Mouse (Mus musculus) forebrain, embryonic 15.5 days (tissue): ENCODE measurements around the gene Tmem209. TPM values are rescaled to one million over a fixed set of nuclear protein-coding genes. Genes with fewer than 3 reads are reported as not detected.
A peak's percentile ranks its signal among the peaks of the same experiment; 100 is the strongest.

Experiments used
- ATAC-seq: fragments of 200-750 bp; cut with Nextera tagmentation; replicated peaks from 2 replicates; pipeline ENCODE4 v1.8.0; 2017; ENCODE audit warnings: mild to moderate bottlenecking, moderate TSS enrichment, moderate library complexity
- H3K27ac ChIP-seq: fragments of 300-500 bp; sonication (generic); replicated peaks from 2 replicates; pipeline ENCODE4 v1.5.1; 2015; ENCODE audit warnings: mild to moderate bottlenecking, inconsistent platforms
- H3K27me3 ChIP-seq: fragments of 300-500 bp; sonication (generic); 2 replicates; pipeline ENCODE4 v1.6.1; 2015; ENCODE audit warnings: inconsistent platforms
- H3K36me3 ChIP-seq: fragments of 300-500 bp; sonication (generic); 2 replicates; pipeline ENCODE4 v1.6.1; 2015; ENCODE audit warnings: mild to moderate bottlenecking, inconsistent platforms
- H3K4me1 ChIP-seq: fragments of 300-500 bp; sonication (generic); 2 replicates; pipeline ENCODE4 v1.6.1; 2015; ENCODE audit warnings: inconsistent platforms
- H3K4me2 ChIP-seq: fragments of 300-500 bp; sonication (generic); replicated peaks from 2 replicates; pipeline ENCODE4 v1.6.1; 2015; ENCODE audit warnings: mild to moderate bottlenecking, inconsistent platforms
- H3K4me3 ChIP-seq: fragments of 300-500 bp; sonication (generic); 2 replicates; pipeline ENCODE4 v1.5.1; 2015; ENCODE audit warnings: mild to moderate bottlenecking, inconsistent platforms
- H3K9ac ChIP-seq: fragments of 300-500 bp; sonication (generic); replicated peaks from 2 replicates; pipeline ENCODE4 v1.6.1; 2015; ENCODE audit warnings: mild to moderate bottlenecking, inconsistent platforms
- H3K9me3 ChIP-seq: fragments of 300-500 bp; sonication (generic); 2 replicates; pipeline ENCODE4 v1.6.1; 2016; ENCODE audit warnings: inconsistent platforms
- WGBS: fragments of 180-500 bp; shearing (Covaris S2); methylation state at CpG from one replicate; pipeline ENCODE4 v1.1.7; 2015; ENCODE audit warnings: mixed read lengths; 5-methylcytosine and 5-hydroxymethylcytosine counted together
- polyA plus RNA-seq: library from polyadenylated mRNA; unstranded; fragments of >200 nt; fragmentation: Nextera tagmentation; extraction: Ambion mirVana; gene quantifications from 2 replicates; pipeline ENCODE4 v1.2.1, GENCODE M21; 2015

Gene Tmem209
- polyA plus RNA-seq, 1 experiment from 2014 or later, result 34.1 TPM

DNA sequence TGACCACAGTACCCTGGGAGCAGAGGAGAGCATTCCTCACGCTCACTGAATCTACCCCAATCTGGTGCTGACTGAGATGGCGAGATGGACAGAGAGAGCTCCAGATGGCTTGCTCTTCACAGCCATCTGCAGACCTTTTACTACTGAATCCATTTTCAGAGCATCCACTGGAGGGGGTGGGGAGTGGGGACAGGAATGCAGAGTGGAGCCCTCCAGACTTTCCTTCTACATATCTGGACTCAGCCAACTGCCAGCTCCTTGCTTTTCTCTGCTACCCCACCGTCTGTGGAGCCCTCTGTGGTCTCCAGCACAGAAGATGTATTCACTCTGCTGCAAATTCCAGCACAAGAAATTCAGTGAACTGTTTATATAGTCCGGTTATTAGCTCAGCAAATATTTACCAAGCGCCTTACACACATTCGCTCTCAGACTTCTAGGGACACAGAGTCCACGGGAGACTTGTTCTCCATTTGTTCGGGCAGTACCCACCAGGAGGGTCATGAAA, 32.3 kb downstream of the Tmem209 start:
- 0 out of 2 replicates have a peak, but pooled peaks have one; percentile 26 for ATAC-seq
- H3K27ac ChIP-seq, result no peak overlapping the region

DNA sequence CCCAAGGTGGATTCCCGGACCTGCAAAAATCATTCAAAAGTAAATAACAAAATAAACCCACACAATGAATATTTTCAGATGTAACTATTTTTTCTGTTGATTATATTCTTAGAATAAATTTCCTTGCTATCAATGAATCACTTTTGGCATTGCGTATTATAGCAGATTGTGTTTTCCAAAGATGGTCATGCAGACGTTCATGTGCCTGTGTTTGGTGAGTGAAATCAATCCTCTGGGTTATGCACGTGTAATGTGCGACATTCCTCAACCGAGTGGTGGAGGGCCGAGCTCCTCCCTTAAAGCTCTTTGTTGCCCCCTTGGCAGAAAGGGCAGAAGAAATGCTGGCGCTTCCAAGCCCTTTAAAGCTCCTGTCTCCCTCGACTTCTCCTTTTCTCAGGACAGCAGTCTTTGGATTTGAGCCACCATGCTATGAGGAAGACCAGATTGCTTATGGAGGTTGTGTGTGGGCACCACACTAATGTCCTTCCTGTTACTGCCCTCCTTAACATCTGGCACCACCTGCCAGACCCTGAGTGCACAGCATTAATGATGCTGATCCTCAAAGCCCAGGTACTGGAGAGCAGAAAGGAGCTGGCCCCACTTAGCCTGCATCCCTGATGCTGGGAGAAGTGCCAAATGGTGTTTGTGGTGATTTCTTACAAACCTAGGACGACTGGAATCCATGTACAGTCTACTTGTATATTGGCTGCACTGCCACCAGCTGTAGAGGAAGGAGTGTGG, 33.4 kb downstream of the Tmem209 start:
- no peak overlapping the region for H3K9ac ChIP-seq
- H3K27me3 ChIP-seq, result no peaks in the 10 kb centered on the region
- H3K4me2 ChIP-seq, result no peak overlapping the region
- no peak overlapping the region for H3K4me3 ChIP-seq
- H3K27ac ChIP-seq, result no peak overlapping the region
- H3K9me3 ChIP-seq, result no peaks in the 10 kb centered on the region
- ATAC-seq, result no peak
- whole genome bisulfite sequencing, result 70% methylated on average over 10 of the region's 10 CpGs
- H3K36me3 ChIP-seq, result no peaks in the 10 kb centered on the region
- peaks cover 5% of the 10 kb centered on the region; the same call in 1 of the 2 replicates for H3K4me1 ChIP-seq

More for the DNA sequence above, 32.3 kb downstream of the Tmem209 start:
- Histone ChIP-seq H3K4me1 (peaks cover 5% of the 10 kb centered on the region; the same call in 1 of the 2 replicates), H3K4me2 (no peak overlapping the region), H3K27me3 (no peaks in the 10 kb centered on the region), H3K36me3 (peaks cover 4% of the 10 kb centered on the region; the same call in 1 of the 2 replicates), H3K9ac (no peak overlapping the region), H3K4me3 (no peak overlapping the region), H3K9me3 (no peaks in the 10 kb centered on the region)
- 84% methylated on average over 8 of the region's 8 CpGs for WGBS

DNA sequence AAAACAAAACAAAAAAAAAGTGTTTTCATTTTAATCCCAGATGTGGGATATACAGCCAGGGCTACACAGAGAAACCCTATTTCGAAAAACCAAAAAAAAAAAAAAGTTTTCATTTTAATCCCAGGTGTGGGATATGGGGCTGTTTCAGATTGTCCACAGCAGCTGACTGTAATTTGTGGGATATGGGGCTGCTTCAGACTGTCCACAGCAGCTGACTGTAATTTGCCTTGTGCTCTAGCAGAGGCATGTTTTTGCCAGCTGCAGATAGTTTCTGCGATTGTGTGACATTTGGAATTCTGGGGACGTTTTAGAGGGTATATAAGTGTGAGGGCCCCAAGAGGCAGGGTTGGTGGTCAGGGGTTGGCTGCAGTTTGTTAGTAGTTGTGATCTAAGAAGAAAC, 37.9 kb downstream of the Tmem209 start:
- Histone ChIP-seq H3K4me3 (no peak overlapping the region), H3K9me3 (no peaks in the 10 kb centered on the region), H3K27ac (no peak overlapping the region), H3K36me3 (no peaks in the 10 kb centered on the region), H3K27me3 (no peaks in the 10 kb centered on the region), H3K4me2 (no peak overlapping the region), H3K4me1 (peaks cover 11% of the 10 kb centered on the region), H3K9ac (no peak overlapping the region)
- ATAC-seq, result no peak
- WGBS, result 87% methylated on average over 3 of the region's 3 CpGs

DNA sequence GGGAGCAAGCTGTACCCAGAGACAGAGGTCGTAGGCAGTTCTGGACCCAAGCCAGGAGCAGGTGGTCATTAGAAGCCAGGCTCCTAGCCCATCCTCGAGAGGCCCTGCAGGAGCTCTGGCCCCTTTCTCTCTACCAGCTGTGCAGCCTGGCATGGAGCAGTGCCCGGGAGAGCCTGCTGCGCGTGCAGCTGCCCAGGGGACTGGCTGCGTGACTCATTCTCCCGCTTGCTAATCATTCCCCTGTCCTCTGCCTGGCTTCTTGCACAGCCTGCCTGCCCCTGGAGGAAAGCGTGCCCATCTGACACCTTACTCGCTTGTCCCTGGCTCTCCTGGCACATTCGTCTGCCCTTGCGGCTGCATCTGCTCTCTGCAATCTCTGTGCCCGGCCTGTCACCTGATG, 40.2 kb downstream of the Tmem209 start:
- Histone ChIP-seq H3K4me2 (no peak overlapping the region), H3K4me3 (no peak overlapping the region), H3K27me3 (no peaks in the 10 kb centered on the region), H3K36me3 (no peaks in the 10 kb centered on the region), H3K27ac (peak overlapping the region; percentile 46), H3K4me1 (peaks cover 6% of the 10 kb centered on the region), H3K9me3 (no peaks in the 10 kb centered on the region), H3K9ac (no peak overlapping the region)
- WGBS, result 42% methylated on average over 12 of the region's 12 CpGs
- peak; percentile 81 for ATAC-seq

DNA sequence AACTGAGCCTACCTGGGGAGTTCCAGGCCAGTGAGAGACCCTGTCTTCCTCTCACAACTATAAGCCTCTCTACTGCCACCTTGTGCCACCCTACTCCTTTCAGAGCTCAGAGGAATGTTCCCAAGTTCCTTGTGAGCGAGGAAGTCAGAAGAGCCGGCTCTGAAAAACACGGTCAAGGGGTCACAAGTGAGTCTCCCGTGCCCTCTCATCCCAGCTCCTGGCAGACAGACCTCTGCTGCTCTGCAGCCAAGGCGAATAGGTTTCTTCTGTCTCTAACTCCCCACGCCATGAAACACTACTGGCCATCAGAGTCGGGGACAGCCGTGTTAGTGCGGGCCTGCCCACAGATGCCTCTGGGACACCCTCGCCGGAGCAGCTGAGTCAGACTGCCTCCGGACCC, 40.9 kb downstream of the Tmem209 start:
- Histone ChIP-seq H3K27ac (0 out of 2 replicates have a peak overlapping the region, but pooled peaks have one; percentile 46), H3K9ac (no peak overlapping the region), H3K4me1 (peaks cover 6% of the 10 kb centered on the region), H3K9me3 (no peaks in the 10 kb centered on the region), H3K4me3 (no peak overlapping the region), H3K4me2 (no peak overlapping the region), H3K36me3 (no peaks in the 10 kb centered on the region), H3K27me3 (no peaks in the 10 kb centered on the region)
- WGBS, result 61% methylated on average over 12 of the region's 12 CpGs
- 0 out of 2 replicates have a peak, but pooled peaks have one; percentile 33 for ATAC-seq

DNA sequence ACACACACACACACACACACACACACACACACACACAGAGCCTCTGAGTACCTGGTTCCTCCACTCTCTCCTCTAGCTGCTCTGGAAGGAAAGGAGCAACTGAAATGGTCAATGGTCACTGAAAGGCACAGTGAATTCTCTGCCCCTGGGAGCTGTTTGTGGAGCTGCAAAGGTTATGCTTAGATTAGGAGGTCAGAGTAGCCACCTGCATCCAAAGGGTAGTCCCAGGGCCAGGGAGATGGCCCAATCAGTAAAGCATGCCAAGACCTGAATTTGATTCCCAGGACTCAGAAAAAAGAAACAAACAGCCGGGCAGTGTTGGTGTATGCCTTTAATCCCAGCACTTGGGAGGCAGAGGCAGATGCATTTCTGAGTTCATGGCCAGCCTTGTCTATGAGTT, 41.5 kb downstream of the Tmem209 start:
- no peak overlapping the region for H3K27ac ChIP-seq
- peaks cover 6% of the 10 kb centered on the region for H3K4me1 ChIP-seq
- no peaks in the 10 kb centered on the region for H3K9me3 ChIP-seq
- H3K9ac ChIP-seq, result no peak overlapping the region
- no peak for ATAC-seq
- no peaks in the 10 kb centered on the region for H3K27me3 ChIP-seq
- H3K4me2 ChIP-seq, result no peak overlapping the region
- H3K4me3 ChIP-seq, result no peak overlapping the region
- no peaks in the 10 kb centered on the region for H3K36me3 ChIP-seq
- WGBS, result 80% methylated on average over 1 of the region's 1 CpGs

DNA sequence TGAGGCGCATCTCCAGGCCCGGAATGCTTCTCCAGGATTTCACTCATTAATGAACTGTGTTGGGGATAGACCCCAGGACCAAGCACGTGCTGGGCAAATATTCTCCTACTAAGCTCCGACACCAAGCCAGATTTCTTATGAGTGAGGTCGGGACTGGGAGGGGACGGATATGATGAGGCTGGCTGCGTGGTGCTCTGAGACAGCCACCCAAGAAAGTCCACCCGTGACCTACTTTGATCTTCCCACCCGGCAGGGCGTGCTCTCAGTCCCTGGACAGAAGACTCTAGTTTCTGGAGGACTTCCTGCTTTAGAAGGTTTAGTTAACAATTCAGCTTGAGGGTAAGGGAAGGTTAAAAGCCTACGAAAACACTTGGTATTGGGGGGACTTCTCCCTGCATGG, 44.0 kb downstream of the Tmem209 start:
- Histone ChIP-seq H3K4me1 (peaks cover 17% of the 10 kb centered on the region), H3K9me3 (no peaks in the 10 kb centered on the region), H3K27me3 (no peaks in the 10 kb centered on the region), H3K36me3 (no peaks in the 10 kb centered on the region), H3K4me3 (no peak overlapping the region), H3K27ac (no peak overlapping the region), H3K4me2 (no peak overlapping the region), H3K9ac (no peak overlapping the region)
- no peak for ATAC-seq
- WGBS, result 88% methylated on average over 11 of the region's 11 CpGs

DNA sequence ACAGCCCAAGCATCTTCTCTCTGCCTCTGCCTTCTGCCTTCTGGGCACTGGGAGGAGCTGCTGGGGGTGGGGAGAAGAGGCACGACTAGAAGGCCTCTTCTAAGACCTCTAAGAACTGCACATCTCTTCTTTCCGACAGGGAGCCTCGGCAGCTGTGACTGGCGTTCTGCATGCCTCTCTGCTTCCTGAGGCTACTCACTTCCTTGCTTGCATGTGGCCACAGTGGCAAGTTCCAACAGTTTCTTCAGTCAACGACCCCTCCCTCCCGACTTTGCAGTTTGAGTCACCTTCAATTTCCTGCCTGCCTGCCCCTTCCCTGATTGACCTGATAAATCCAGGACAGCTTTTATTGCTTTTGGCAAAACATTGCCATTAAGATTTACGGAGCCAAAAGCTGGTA, 46.8 kb downstream of the Tmem209 start:
- no peak overlapping the region for H3K4me3 ChIP-seq
- peaks cover 31% of the 10 kb centered on the region for H3K4me1 ChIP-seq
- H3K36me3 ChIP-seq, result no peaks in the 10 kb centered on the region
- H3K9me3 ChIP-seq, result no peaks in the 10 kb centered on the region
- H3K27ac ChIP-seq, result no peak overlapping the region
- no peak overlapping the region for H3K4me2 ChIP-seq
- WGBS, result 42% methylated on average over 7 of the region's 7 CpGs
- ATAC-seq, result no peak
- H3K27me3 ChIP-seq, result no peaks in the 10 kb centered on the region
- H3K9ac ChIP-seq, result no peak overlapping the region

DNA sequence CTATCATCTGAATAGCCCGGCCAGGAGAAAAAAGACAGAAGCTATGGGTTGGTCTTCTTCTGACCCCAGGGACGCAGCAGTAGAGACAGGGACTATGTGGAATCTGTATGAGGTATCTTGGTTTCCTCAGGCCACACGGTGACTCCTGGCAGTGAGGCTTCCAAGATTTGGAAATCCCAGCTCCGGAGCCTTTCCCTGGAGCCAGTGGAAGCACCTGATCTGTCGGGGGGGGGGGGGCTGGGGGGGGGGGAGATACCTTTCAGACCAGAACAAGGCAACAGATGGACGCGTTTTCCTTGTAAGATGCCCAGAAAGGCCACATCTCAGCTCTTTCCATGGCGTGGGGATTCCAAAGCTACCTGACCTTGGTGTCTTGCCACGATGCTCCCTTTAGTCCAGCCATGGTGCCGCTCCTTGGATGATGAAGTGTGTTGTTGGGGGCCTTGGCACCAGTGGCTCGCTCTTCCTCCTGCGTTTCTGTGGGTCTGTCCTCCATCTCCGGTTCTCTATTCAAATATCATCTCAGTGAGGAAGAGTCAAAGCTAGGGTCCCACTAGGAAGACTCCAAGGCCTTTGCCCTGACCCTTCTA, 47.7 kb downstream of the Tmem209 start:
- Histone ChIP-seq H3K9me3 (no peaks in the 10 kb centered on the region), H3K36me3 (no peaks in the 10 kb centered on the region), H3K27me3 (no peaks in the 10 kb centered on the region), H3K9ac (0 out of 2 replicates have a peak overlapping the region, but pooled peaks have one; percentile 69), H3K4me1 (peaks cover 31% of the 10 kb centered on the region), H3K27ac (peak overlapping the region; percentile 97), H3K4me2 (no peak overlapping the region), H3K4me3 (no peak overlapping the region)
- no peak for ATAC-seq
- whole genome bisulfite sequencing, result 92% methylated on average over 13 of the region's 13 CpGs

DNA sequence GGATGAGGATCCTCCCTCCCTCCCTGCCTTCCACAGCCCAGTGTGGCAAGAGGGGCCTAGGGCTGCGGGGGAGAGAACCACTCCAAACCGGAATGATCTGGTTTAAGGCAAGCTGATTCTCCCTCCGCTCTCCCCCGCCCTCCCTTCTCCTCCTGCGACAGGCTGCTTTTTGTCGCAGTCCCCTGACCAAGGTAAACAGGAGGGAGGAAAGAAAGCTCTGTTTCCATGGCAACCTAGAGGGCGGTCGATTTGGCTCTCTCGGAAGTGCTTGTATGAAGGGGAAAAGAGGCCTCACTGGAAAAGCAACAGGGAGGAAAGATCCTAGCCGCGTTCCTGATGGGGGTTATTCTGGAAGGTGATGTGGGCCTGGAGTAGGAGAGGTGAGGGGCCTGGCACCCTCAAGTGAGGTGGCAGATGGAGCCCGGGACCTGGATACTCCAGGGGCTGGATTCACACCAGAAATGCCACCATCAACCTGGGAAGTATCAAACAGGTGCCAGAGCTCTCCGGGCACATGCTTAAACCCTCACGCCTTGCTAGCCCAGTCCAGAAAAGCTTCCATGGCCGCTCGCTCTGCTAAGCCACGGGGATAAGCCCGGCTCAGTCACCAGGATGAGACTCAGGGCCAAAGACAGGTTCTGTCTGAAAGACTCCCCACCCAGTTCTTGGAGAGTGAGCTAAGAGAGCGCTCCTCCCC, 48.7 kb downstream of the Tmem209 start:
- Histone ChIP-seq H3K4me3 (no peak overlapping the region; the same call in 1 of the 2 replicates), H3K36me3 (no peaks in the 10 kb centered on the region), H3K27ac (peak overlapping the region; percentile 97), H3K4me2 (peak overlapping the region; percentile 81), H3K27me3 (no peaks in the 10 kb centered on the region), H3K9me3 (no peaks in the 10 kb centered on the region), H3K9ac (peak overlapping the region; percentile 69), H3K4me1 (peaks cover 31% of the 10 kb centered on the region)
- peak; percentile 94 for ATAC-seq
- 5% methylated on average over 18 of the region's 19 CpGs for WGBS

DNA sequence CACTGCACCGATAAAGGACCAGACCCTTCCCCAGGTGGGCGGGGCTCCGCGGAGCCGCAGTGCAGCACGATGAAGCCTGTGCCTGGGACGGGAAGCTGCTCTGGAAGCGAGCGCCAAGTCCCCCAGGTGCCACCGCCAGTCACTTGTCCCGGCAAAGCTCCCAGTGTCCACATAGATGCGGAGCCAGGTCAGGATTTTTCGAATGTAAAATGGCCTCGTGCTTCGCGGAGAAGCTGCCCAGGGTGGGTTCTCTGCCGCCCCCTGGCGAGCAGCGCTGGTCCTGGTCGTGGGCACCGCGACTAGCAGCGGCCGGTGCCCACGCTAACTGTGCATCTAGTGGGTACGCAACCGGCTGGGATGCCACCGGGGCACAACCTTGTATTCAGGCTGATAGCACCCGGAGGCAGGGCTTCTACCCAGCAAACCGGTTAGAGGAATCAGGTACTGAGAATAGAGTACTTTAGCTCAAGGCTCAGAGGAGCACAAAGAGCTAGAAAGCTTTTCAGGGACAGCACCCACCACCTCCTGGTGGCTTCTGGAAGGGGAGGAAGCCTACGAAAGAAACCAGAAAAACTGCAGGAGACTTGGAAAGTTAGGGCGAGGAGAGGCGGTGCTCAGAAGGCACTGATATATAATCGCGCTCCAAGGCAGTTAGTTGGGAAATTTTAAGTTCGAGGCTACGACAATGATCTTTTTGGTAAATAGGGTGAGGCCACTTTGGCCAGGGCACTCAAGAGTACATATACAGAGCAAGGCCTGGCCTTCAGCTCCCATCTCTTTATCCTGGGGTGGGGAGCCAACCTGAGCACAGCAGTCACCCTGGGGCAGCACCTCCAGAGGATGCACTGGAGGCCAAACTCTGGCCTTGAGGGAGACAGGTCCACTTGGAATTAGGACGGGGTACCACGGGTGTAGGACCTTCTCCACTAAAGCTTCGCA, 49.5 kb downstream of the Tmem209 start:
- ATAC-seq, result peak; percentile 29
- Histone ChIP-seq H3K9ac (peak overlapping the region; percentile 69), H3K4me1 (peaks cover 31% of the 10 kb centered on the region), H3K27me3 (no peaks in the 10 kb centered on the region), H3K27ac (peak overlapping the region; percentile 97), H3K9me3 (no peaks in the 10 kb centered on the region), H3K36me3 (peaks cover 6% of the 10 kb centered on the region; the same call in 1 of the 2 replicates), H3K4me2 (peak overlapping the region; percentile 81), H3K4me3 (peak overlapping the region; percentile 53)
- 5% methylated on average over 40 of the region's 40 CpGs for WGBS
